Mouse (Mus musculus) embryonic facial prominence, embryonic 11.5 days (tissue): ENCODE measurements around the gene Meox1. TPM values are rescaled to one million over a fixed set of nuclear protein-coding genes. Genes with fewer than 3 reads are reported as not detected.

Experiments used
- ATAC-seq: fragments of 200-750 bp; cut with Nextera tagmentation; replicated peaks from 2 replicates; pipeline ENCODE4 v1.8.0; 2017; ENCODE audit warnings: low read depth; ENCODE audit not compliant: insufficient number of reproducible peaks, low FRiP score, low TSS enrichment
- DNase-seq: peaks from one replicate; pipeline ENCODE4 v3.0.0-alpha.2; 2015; ENCODE audit warnings: low spot score
- H3K27ac ChIP-seq: fragments of 300-500 bp; sonication (generic); replicated peaks from 2 replicates; pipeline ENCODE4 v1.5.1; 2014; ENCODE audit warnings: mild to moderate bottlenecking, low read depth, low read length, control low read depth
- H3K27me3 ChIP-seq: fragments of 300-500 bp; sonication (generic); 2 replicates; pipeline ENCODE4 v1.6.1; 2014; ENCODE audit warnings: mild to moderate bottlenecking, low read length, moderate library complexity, mixed read lengths; ENCODE audit not compliant: control insufficient read depth, insufficient read depth
- H3K36me3 ChIP-seq: fragments of 300-500 bp; sonication (generic); replicated peaks from 2 replicates; pipeline ENCODE4 v1.6.1; 2014; ENCODE audit warnings: low read depth, mild to moderate bottlenecking, low read length, moderate library complexity, mixed read lengths; ENCODE audit not compliant: control insufficient read depth, insufficient read depth
- H3K4me1 ChIP-seq: fragments of 300-500 bp; sonication (generic); 2 replicates; pipeline ENCODE4 v1.6.1; 2014; ENCODE audit warnings: low read length, mixed read lengths; ENCODE audit not compliant: control insufficient read depth, insufficient read depth
- H3K4me2 ChIP-seq: fragments of 300-500 bp; sonication (generic); 2 replicates; pipeline ENCODE4 v1.6.1; 2014; ENCODE audit warnings: low read depth, mild to moderate bottlenecking, control low read depth, low read length, moderate library complexity
- H3K4me3 ChIP-seq: fragments of 300-500 bp; sonication (generic); 2 replicates; pipeline ENCODE4 v1.5.1; 2014; ENCODE audit warnings: low read depth, low read length, control low read depth
- H3K9ac ChIP-seq: fragments of 300-500 bp; sonication (generic); replicated peaks from 2 replicates; pipeline ENCODE4 v1.6.1; 2014; ENCODE audit warnings: mild to moderate bottlenecking, control low read depth, low read length
- H3K9me3 ChIP-seq: fragments of 300-500 bp; sonication (generic); replicated peaks from 2 replicates; pipeline ENCODE4 v1.6.1; 2016; ENCODE audit warnings: mild to moderate bottlenecking, low read length, inconsistent platforms, mixed read lengths; ENCODE audit not compliant: control insufficient read depth
- WGBS: fragments of 180-500 bp; shearing (Covaris S2); extraction: QIAGEN DNeasy Blood & Tissue Kit; methylation state at CpG from one replicate; pipeline ENCODE4 v1.1.7; 2014; 5-methylcytosine and 5-hydroxymethylcytosine counted together
- polyA plus RNA-seq: library from polyadenylated mRNA; unstranded; fragments of >200 nt; fragmentation: Nextera tagmentation; extraction: Ambion mirVana; gene quantifications from 2 replicates; pipeline ENCODE4 v1.2.1, GENCODE M21; 2014

Gene Meox1
- polyA plus RNA-seq = 4.9 and 6.0 TPM in 2 replicates

GRCm38 (mm10) chr11:101894204-101894603 lies at the start of gene Meox1:
Gene Meox1 (minus strand): TSS chr11:101894374.
- no peak within 1 kb of the TSS for H3K27ac ChIP-seq
- no peaks in the 10 kb centered on the region for H3K36me3 ChIP-seq
- no peak within 1 kb of the TSS for H3K4me2 ChIP-seq
- H3K9ac ChIP-seq = 0 out of 2 replicates have a peak within 1 kb of the TSS, but pooled peaks have one; percentile 19
- ATAC-seq (no peak), DNase-seq (peak; percentile 78)
- no peaks in the 10 kb centered on the region for H3K27me3 ChIP-seq
- peaks cover 9% of the 10 kb centered on the region for H3K4me1 ChIP-seq
- no peak within 1 kb of the TSS for H3K4me3 ChIP-seq
- 10% methylated on average over 11 of the region's 11 CpGs for WGBS
- no peaks in the 10 kb centered on the region for H3K9me3 ChIP-seq

- WGBS = 44% methylated on average over 3 of the region's 3 CpGs
- Histone ChIP-seq H3K4me1 (peaks cover 3% of the 10 kb centered on the region; the same call in 1 of the 2 replicates), H3K27ac (no peak overlapping the region), H3K4me3 (no peak overlapping the region), H3K9ac (no peak overlapping the region), H3K36me3 (no peaks in the 10 kb centered on the region), H3K4me2 (no peak overlapping the region), H3K9me3 (no peaks in the 10 kb centered on the region), H3K27me3 (peaks cover 2% of the 10 kb centered on the region; the same call in 1 of the 2 replicates)
- ATAC-seq (no peak), DNase-seq (no peak)
These were observed 48.9 kb upstream of the Meox1 start for GRCm38 (mm10) chr11:101943055-101943454.

GRCm38 (mm10) chr11:101937108-101937507 lies 42.9 kb upstream of the Meox1 start:
- H3K9me3 ChIP-seq = no peaks in the 10 kb centered on the region
- no peak overlapping the region for H3K27ac ChIP-seq
- H3K36me3 ChIP-seq = no peaks in the 10 kb centered on the region
- DNase-seq = peak; percentile 54
- ATAC-seq = no peak
- H3K4me1 ChIP-seq = peaks cover 3% of the 10 kb centered on the region
- H3K4me3 ChIP-seq = peak overlapping the region; percentile 37
- peaks cover 11% of the 10 kb centered on the region; the same call in 1 of the 2 replicates for H3K27me3 ChIP-seq
- H3K4me2 ChIP-seq = peak overlapping the region; percentile 86
- WGBS = under 1% methylated on average over 32 of the region's 32 CpGs
- H3K9ac ChIP-seq = peak overlapping the region; percentile 57

- Histone ChIP-seq H3K9me3 (no peaks in the 10 kb centered on the region), H3K9ac (no peak overlapping the region), H3K4me3 (no peak overlapping the region), H3K27ac (no peak overlapping the region), H3K27me3 (peaks cover 11% of the 10 kb centered on the region; the same call in 1 of the 2 replicates), H3K4me2 (no peak overlapping the region), H3K4me1 (peaks cover 3% of the 10 kb centered on the region), H3K36me3 (no peaks in the 10 kb centered on the region)
- DNase-seq = no peak
- WGBS = 33% methylated on average over 7 of the region's 7 CpGs
- no peak for ATAC-seq
These were observed 42.2 kb upstream of the Meox1 start for GRCm38 (mm10) chr11:101936421-101936820.

- ATAC-seq (no peak), DNase-seq (no peak)
- WGBS = 79% methylated on average over 3 of the region's 3 CpGs
- Histone ChIP-seq H3K9me3 (no peaks in the 10 kb centered on the region), H3K9ac (no peak overlapping the region), H3K27ac (no peak overlapping the region), H3K4me2 (no peak overlapping the region), H3K36me3 (no peaks in the 10 kb centered on the region), H3K4me3 (no peak overlapping the region), H3K4me1 (no peaks in the 10 kb centered on the region; the same call in 1 of the 2 replicates), H3K27me3 (peaks cover 11% of the 10 kb centered on the region; the same call in 1 of the 2 replicates)
These were observed 41.6 kb upstream of the Meox1 start for GRCm38 (mm10) chr11:101935743-101936142.

- Histone ChIP-seq H3K27ac (no peak overlapping the region), H3K9ac (no peak overlapping the region), H3K36me3 (no peaks in the 10 kb centered on the region), H3K27me3 (no peaks in the 10 kb centered on the region; the same call in 1 of the 2 replicates), H3K4me1 (no peaks in the 10 kb centered on the region; the same call in 1 of the 2 replicates), H3K4me3 (no peak overlapping the region), H3K9me3 (no peaks in the 10 kb centered on the region), H3K4me2 (no peak overlapping the region)
- DNase-seq = no peak
- 44% methylated on average over 4 of the region's 4 CpGs for WGBS
- ATAC-seq = no peak
These were observed 37.8 kb upstream of the Meox1 start for GRCm38 (mm10) chr11:101931978-101932377.

- WGBS = 23% methylated on average over 25 of the region's 25 CpGs
- ATAC-seq = no peak
These were observed 34.0 kb upstream of the Meox1 start for GRCm38 (mm10) chr11:101928030-101928762.

GRCm38 (mm10) chr11:101926951-101927589 lies 32.9 kb upstream of the Meox1 start:
- Histone ChIP-seq H3K27me3 (no peaks in the 10 kb centered on the region; the same call in 1 of the 2 replicates), H3K9me3 (no peaks in the 10 kb centered on the region), H3K36me3 (no peaks in the 10 kb centered on the region), H3K27ac (no peak overlapping the region), H3K4me1 (no peaks in the 10 kb centered on the region), H3K4me2 (no peak overlapping the region), H3K9ac (no peak overlapping the region), H3K4me3 (no peak overlapping the region)
- WGBS = 85% methylated on average over 10 of the region's 10 CpGs
- ATAC-seq (no peak), DNase-seq (no peak)

More at GRCm38 (mm10) chr11:101928030-101928762, 34.0 kb upstream of the Meox1 start:
- no peaks in the 10 kb centered on the region for H3K4me1 ChIP-seq
- H3K9me3 ChIP-seq = no peaks in the 10 kb centered on the region
- DNase-seq = peak; percentile 58
- no peaks in the 10 kb centered on the region for H3K36me3 ChIP-seq
- H3K4me3 ChIP-seq = no peak overlapping the region
- no peaks in the 10 kb centered on the region; the same call in 1 of the 2 replicates for H3K27me3 ChIP-seq
- H3K27ac ChIP-seq = no peak overlapping the region
- no peak overlapping the region for H3K4me2 ChIP-seq
- no peak overlapping the region for H3K9ac ChIP-seq
